Mouse (Mus musculus): ENCODE measurements around the gene Asb15. TPM values are rescaled to one million over a fixed set of nuclear protein-coding genes. Genes with fewer than 3 reads are reported as not detected.

Asb15 gene
- total and polyA plus RNA-seq, 3 experiments = not detected

- TF ChIP-seq UBTF (IDR thresholded peaks at IDR 0.05; ENCODE audit: borderline replicate concordance, insufficient read depth, low read depth, low read length) (no peak), ZMIZ1 (IDR thresholded peaks at IDR 0.05; ENCODE audit: low read depth, low read length) (no peak), TBP (IDR thresholded peaks at IDR 0.05; ENCODE audit: low read depth, low read length) (no peak), TCF12 (IDR thresholded peaks at IDR 0.05; ENCODE audit: low read depth, low read length) (no peak), RAD21 (IDR thresholded peaks at IDR 0.05; ENCODE audit: low read depth, low read length) (no peak), NELFE (IDR thresholded peaks at IDR 0.05; ENCODE audit: low read depth, low read length) (no peak), NRF1 (IDR thresholded peaks at IDR 0.05; ENCODE audit: insufficient read depth, low read depth, low read length, poor library complexity, severe bottlenecking) (no peak), ZC3H11A (IDR thresholded peaks at IDR 0.05; ENCODE audit: low read depth, low read length) (no peak), E2F4 (IDR thresholded peaks at IDR 0.05; ENCODE audit: borderline replicate concordance, low read depth, low read length) (no peak), POLR2AphosphoS2 (IDR thresholded peaks at IDR 0.05; ENCODE audit: low read length) (no peak), USF2 (IDR thresholded peaks at IDR 0.05; ENCODE audit: borderline replicate concordance in 1 of 2, insufficient read depth in 1 of 2, low read depth in 1 of 2, low read length in 2 of 2) (no peak), BHLHE40 (IDR thresholded peaks at IDR 0.05; ENCODE audit: borderline replicate concordance, low read depth, low read length) (no peak), MAZ (IDR thresholded peaks at IDR 0.05; ENCODE audit: low read depth, low read length) (no peak)
- Histone ChIP-seq H3K9ac (ENCODE audit: control insufficient read depth, low read depth, low read length, poor library complexity, severe bottlenecking) (no peak overlapping the region), H3K36me3 (ENCODE audit: control insufficient read depth in 1 of 2, insufficient read depth in 2 of 2, low read length in 2 of 2) (no peaks in the 10 kb centered on the region), H3K27me3 (ENCODE audit: control insufficient read depth in 1 of 2, insufficient read depth in 2 of 2, low read length in 2 of 2) (no peaks in the 10 kb centered on the region; a peak in 2 of 4 replicates), H3K79me2 (ENCODE audit: control insufficient read depth, insufficient read depth, low read length, poor library complexity) (no peaks in the 10 kb centered on the region), H3K27ac (ENCODE audit: control insufficient read depth, low read depth, low read length) (no peak overlapping the region), H3K4me1 (ENCODE audit: control insufficient read depth in 1 of 2, insufficient read depth in 2 of 2, low read length in 2 of 2) (no peaks in the 10 kb centered on the region; a peak in 1 of 4 replicates), H3K4me3 (ENCODE audit: control insufficient read depth in 1 of 2, insufficient read depth in 1 of 2, low read depth in 2 of 2, low read length in 2 of 2) (no peak overlapping the region), H3K9me3 (replicated peaks; ENCODE audit: insufficient read depth, low read length) (no peaks in the 10 kb centered on the region)
- DNase-seq (ENCODE audit: low read depth, low spot score) = no peak
These were observed 72.2 kb downstream of the Asb15 start for GRCm38 (mm10) chr6:24600134-24600533.

- Histone ChIP-seq H3K36me3 (ENCODE audit: control insufficient read depth in 1 of 2, insufficient read depth in 2 of 2, low read length in 2 of 2) (no peaks in the 10 kb centered on the region), H3K27ac (ENCODE audit: control insufficient read depth, low read depth, low read length) (no peak overlapping the region), H3K4me3 (ENCODE audit: control insufficient read depth in 1 of 2, insufficient read depth in 1 of 2, low read depth in 2 of 2, low read length in 2 of 2) (no peak overlapping the region), H3K27me3 (ENCODE audit: control insufficient read depth in 1 of 2, insufficient read depth in 2 of 2, low read length in 2 of 2) (no peaks in the 10 kb centered on the region; a peak in 2 of 4 replicates), H3K79me2 (ENCODE audit: control insufficient read depth, insufficient read depth, low read length, poor library complexity) (no peaks in the 10 kb centered on the region), H3K9ac (ENCODE audit: control insufficient read depth, low read depth, low read length, poor library complexity, severe bottlenecking) (no peak overlapping the region), H3K4me1 (ENCODE audit: control insufficient read depth in 1 of 2, insufficient read depth in 2 of 2, low read length in 2 of 2) (no peaks in the 10 kb centered on the region; a peak in 1 of 4 replicates), H3K9me3 (replicated peaks; ENCODE audit: insufficient read depth, low read length) (no peaks in the 10 kb centered on the region)
- no peak for DNase-seq (ENCODE audit: low read depth, low spot score)
- no peak for TF ChIP-seq BHLHE40 (IDR thresholded peaks at IDR 0.05; ENCODE audit: borderline replicate concordance, low read depth, low read length)
- no peak for TF ChIP-seq MXI1 (IDR thresholded peaks at IDR 0.05; ENCODE audit: low read depth, low read length)
- no peak for TF ChIP-seq GABPA (IDR thresholded peaks at IDR 0.05; ENCODE audit: low read depth, low read length)
- TF ChIP-seq MAZ (IDR thresholded peaks at IDR 0.05; ENCODE audit: low read depth, low read length) = no peak
These were observed 72.8 kb downstream of the Asb15 start for GRCm38 (mm10) chr6:24600726-24601125.
